Mouse (Mus musculus): ENCODE results near the gene Fscn1. TPM values are rescaled to one million over a fixed set of nuclear protein-coding genes. Genes with fewer than 3 reads are reported as not detected.

Fscn1 gene
- 201 and 205 TPM in 2 replicates for polyA plus RNA-seq (2016; fragmentation: Nextera tagmentation; extraction: Ambion mirVana)

DNA sequence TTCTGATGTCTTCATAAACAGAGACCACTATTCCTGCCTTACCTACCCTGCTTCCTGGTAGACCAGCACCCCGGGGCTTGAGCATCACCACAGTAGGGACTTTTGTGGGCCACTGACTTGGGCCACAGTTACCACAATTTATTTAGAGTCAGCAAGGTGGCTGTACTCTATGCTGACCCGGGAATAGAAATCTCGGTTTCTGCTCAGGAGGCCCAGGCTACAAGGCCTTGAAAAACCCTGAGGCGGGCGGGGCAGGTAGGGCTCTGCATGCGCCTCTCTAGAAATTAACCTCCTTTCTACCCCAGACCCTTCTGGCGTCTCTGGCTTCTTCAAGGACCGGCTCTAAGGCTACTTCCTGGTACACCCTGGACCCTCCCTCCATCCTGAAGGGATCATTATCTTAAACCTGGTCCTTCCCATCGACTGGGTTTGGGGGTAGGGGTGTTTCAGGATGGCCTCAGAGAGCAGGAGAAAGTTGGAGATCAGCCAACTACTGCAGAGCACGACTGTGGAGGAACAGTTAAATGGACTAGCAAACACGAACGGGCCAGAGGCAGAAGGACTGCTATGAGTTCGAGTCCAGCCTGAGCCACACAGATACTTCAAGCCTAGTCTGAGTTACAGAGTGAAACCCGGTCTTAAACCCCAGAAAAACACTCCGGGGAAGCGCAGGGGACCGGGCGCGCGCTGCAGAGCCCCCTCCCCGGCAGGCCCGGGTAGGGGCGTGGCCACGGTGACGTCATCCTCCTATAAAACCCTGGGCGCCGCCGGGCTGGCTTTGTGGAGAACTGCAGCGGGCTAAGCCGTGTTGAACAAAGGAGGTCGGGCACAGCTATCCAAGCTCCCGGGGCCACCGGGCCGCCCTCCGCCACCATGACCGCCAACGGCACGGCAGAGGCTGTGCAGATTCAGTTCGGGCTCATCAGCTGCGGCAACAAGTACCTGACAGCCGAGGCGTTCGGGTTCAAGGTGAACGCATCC, at the start of gene Fscn1:
Gene Fscn1, plus strand, starts transcription at position 768 of the 981 bp plus-strand sequence.
- Histone ChIP-seq H3K4me3 (peak within 1 kb of the TSS; percentile 79), H3K36me3 (no peaks in the 10 kb centered on the region), H3K4me1 (replicated peaks) (peaks cover 36% of the 10 kb centered on the region), H3K27ac (ENCODE audit: poor library complexity, severe bottlenecking) (peak within 1 kb of the TSS; percentile 82), H3K9me3 (replicated peaks) (no peaks in the 10 kb centered on the region), H3K27me3 (replicated peaks) (peaks cover 7% of the 10 kb centered on the region; the same call in 1 of the 2 replicates), H3K9ac (peak within 1 kb of the TSS; percentile 95), H3K4me2 (peak within 1 kb of the TSS; percentile 83)
- ATAC-seq (ENCODE audit: insufficient number of reproducible peaks, low FRiP score) = peak; percentile 66
- 9% methylated on average over 44 of the region's 44 CpGs for WGBS

DNA sequence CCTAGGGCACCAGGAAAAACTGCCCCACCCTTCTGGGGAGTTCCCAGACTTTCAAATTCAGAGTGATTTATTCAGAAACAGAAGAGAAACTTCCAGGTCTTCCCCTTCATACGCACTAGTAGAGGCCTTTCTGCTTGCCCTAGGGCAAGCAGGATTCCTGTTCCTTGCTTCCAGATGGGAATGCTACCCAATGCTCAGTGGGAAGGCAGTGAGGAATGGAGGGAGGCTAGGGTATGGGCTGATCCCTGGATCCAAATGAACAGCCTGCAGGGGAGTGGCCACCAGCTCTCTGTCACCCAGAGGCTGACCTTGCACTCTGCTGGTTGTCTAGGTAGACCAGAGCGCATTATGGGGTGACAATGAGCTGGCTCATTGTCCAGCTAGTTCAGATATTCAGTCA, 48.5 kb upstream of the Fscn1 start:
- Histone ChIP-seq H3K4me1 (replicated peaks) (peaks cover 36% of the 10 kb centered on the region), H3K9me3 (replicated peaks) (no peaks in the 10 kb centered on the region), H3K4me3 (no peak overlapping the region), H3K9ac (no peak overlapping the region), H3K27ac (ENCODE audit: poor library complexity, severe bottlenecking) (no peak overlapping the region), H3K27me3 (replicated peaks) (no peaks in the 10 kb centered on the region), H3K36me3 (no peaks in the 10 kb centered on the region), H3K4me2 (no peak overlapping the region)
- ATAC-seq (ENCODE audit: insufficient number of reproducible peaks, low FRiP score) = no peak
- 82% methylated on average over 2 of the region's 2 CpGs for WGBS

DNA sequence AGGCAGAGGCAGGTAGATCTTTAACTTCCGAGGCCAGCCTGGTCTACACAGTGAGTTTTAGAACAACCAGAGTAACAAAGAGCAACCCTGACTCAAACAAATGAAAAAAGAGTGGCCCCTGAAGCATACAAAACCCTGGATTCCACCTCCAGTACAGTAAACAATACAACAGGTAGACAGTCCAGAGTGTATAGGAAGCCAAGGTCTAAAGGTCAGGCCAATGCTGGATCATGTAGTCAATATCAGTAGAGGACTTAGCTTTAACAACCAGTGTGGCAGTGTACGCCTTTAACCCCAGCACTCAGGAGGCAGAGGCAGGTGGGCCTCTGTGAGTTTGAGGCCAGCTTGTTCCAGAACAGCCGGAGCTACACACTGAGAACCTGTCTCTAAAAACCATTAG, 47.8 kb upstream of the Fscn1 start:
- H3K27me3 ChIP-seq (replicated peaks) = no peaks in the 10 kb centered on the region
- H3K4me1 ChIP-seq (replicated peaks) = peaks cover 32% of the 10 kb centered on the region
- H3K4me3 ChIP-seq = no peak overlapping the region
- no peak for ATAC-seq (ENCODE audit: insufficient number of reproducible peaks, low FRiP score)
- H3K9me3 ChIP-seq (replicated peaks) = no peaks in the 10 kb centered on the region
- WGBS = 84% methylated on average over 3 of the region's 3 CpGs
- H3K27ac ChIP-seq (ENCODE audit: poor library complexity, severe bottlenecking) = no peak overlapping the region
- no peak overlapping the region for H3K4me2 ChIP-seq
- H3K36me3 ChIP-seq = no peaks in the 10 kb centered on the region
- H3K9ac ChIP-seq = no peak overlapping the region

DNA sequence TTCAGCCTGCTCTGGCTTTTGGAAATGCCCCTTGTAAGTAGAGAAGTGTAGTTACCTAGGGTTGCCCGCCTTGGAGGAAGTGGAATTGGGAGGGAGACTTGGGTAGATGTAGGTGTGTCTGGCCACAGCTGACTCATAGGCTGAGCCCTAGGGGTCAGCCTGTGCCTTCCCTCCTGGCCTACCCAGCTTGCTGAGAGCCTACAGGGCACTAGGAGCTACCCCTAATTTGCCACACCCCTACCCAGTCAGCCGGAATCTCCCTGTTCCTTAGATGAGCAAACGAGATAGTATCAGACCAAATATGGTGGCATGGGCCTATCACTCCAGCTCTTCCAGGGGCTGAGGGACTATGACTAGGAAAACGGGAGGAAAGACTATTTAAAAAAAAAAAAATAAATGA, 47.4 kb upstream of the Fscn1 start:
- H3K27me3 ChIP-seq (replicated peaks) = no peaks in the 10 kb centered on the region
- no peak overlapping the region for H3K4me3 ChIP-seq
- peaks cover 27% of the 10 kb centered on the region for H3K4me1 ChIP-seq (replicated peaks)
- H3K27ac ChIP-seq (ENCODE audit: poor library complexity, severe bottlenecking) = no peak overlapping the region
- WGBS = 72% methylated on average over 4 of the region's 4 CpGs
- H3K9me3 ChIP-seq (replicated peaks) = no peaks in the 10 kb centered on the region
- H3K4me2 ChIP-seq = no peak overlapping the region
- no peak for ATAC-seq (ENCODE audit: insufficient number of reproducible peaks, low FRiP score)
- no peak overlapping the region for H3K9ac ChIP-seq
- H3K36me3 ChIP-seq = no peaks in the 10 kb centered on the region

DNA sequence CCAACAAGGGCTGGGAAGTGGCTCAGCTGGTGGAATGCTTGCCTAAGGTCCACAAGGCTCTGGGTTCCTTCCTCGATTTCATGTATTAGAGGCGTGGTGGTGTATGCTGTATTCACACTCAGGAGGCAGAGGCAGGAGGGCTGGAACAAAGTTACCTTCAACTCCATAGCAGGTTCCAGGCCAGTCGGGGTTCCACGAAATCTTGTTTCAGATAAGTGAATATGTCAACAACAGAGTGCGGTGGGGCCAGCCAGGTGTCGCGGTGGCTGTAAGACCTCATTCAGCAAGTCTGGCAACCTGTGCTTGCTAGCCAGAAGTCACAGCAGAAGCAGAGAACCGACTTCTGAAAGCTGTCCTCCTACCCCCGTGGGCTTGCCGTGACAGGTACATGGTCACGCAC, 44.9 kb upstream of the Fscn1 start:
- no peak for ATAC-seq (ENCODE audit: insufficient number of reproducible peaks, low FRiP score)
- Histone ChIP-seq H3K9me3 (replicated peaks) (no peaks in the 10 kb centered on the region), H3K4me2 (no peak overlapping the region), H3K27ac (ENCODE audit: poor library complexity, severe bottlenecking) (no peak overlapping the region), H3K36me3 (no peaks in the 10 kb centered on the region), H3K27me3 (replicated peaks) (no peaks in the 10 kb centered on the region), H3K9ac (no peak overlapping the region), H3K4me3 (no peak overlapping the region), H3K4me1 (replicated peaks) (peaks cover 2% of the 10 kb centered on the region)
- WGBS = 72% methylated on average over 11 of the region's 11 CpGs

DNA sequence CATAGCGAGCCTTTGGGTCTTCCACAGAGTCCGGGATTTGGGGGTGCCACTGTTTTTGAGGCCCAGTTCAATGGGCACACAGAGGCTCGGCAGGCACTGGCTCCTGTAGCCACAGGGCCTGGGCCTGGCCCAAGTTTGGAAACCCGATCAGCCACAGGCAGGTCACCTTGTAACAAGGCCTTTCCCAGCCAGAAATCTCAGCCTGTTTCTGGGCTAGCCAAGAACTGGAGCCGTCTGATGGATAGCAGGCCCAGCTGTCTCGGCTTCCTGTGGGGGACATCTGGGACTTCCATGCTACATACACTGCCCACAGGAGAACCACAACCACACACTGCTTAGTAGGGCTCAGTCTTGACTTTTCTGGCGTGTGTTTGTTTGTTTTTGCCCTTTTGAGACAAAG, 43.5 kb upstream of the Fscn1 start:
- peaks cover 11% of the 10 kb centered on the region for H3K4me1 ChIP-seq (replicated peaks)
- no peaks in the 10 kb centered on the region for H3K27me3 ChIP-seq (replicated peaks)
- no peak for ATAC-seq (ENCODE audit: insufficient number of reproducible peaks, low FRiP score)
- no peaks in the 10 kb centered on the region for H3K36me3 ChIP-seq
- no peaks in the 10 kb centered on the region for H3K9me3 ChIP-seq (replicated peaks)
- H3K4me2 ChIP-seq = no peak overlapping the region
- no peak overlapping the region for H3K9ac ChIP-seq
- H3K4me3 ChIP-seq = no peak overlapping the region
- WGBS = 60% methylated on average over 7 of the region's 7 CpGs
- no peak overlapping the region; the same call in 1 of the 2 replicates for H3K27ac ChIP-seq (ENCODE audit: poor library complexity, severe bottlenecking)

DNA sequence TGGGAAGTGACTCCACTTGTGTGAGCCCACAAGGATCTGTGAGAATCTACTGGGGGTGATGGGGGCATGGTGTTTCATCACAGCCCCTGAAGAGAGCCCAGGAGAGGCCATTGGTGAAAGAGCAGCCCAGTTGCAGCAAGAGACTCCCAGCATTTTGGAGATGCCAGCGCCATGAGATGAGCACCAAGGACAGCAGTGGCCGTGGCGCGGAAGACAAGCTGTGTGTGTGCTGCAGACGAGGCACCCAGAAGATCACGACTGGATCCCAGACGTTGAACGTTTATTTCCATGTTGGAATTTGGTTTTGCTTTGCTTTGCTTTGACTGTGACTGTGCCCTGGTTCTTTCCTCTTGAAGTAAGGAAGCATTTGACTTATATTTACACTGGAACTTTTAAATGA, 42.7 kb upstream of the Fscn1 start:
- Histone ChIP-seq H3K36me3 (no peaks in the 10 kb centered on the region), H3K27ac (ENCODE audit: poor library complexity, severe bottlenecking) (no peak overlapping the region), H3K27me3 (replicated peaks) (no peaks in the 10 kb centered on the region), H3K4me2 (no peak overlapping the region), H3K9ac (no peak overlapping the region), H3K4me1 (replicated peaks) (peaks cover 12% of the 10 kb centered on the region), H3K4me3 (no peak overlapping the region), H3K9me3 (replicated peaks) (no peaks in the 10 kb centered on the region)
- 85% methylated on average over 8 of the region's 8 CpGs for WGBS
- no peak for ATAC-seq (ENCODE audit: insufficient number of reproducible peaks, low FRiP score)

DNA sequence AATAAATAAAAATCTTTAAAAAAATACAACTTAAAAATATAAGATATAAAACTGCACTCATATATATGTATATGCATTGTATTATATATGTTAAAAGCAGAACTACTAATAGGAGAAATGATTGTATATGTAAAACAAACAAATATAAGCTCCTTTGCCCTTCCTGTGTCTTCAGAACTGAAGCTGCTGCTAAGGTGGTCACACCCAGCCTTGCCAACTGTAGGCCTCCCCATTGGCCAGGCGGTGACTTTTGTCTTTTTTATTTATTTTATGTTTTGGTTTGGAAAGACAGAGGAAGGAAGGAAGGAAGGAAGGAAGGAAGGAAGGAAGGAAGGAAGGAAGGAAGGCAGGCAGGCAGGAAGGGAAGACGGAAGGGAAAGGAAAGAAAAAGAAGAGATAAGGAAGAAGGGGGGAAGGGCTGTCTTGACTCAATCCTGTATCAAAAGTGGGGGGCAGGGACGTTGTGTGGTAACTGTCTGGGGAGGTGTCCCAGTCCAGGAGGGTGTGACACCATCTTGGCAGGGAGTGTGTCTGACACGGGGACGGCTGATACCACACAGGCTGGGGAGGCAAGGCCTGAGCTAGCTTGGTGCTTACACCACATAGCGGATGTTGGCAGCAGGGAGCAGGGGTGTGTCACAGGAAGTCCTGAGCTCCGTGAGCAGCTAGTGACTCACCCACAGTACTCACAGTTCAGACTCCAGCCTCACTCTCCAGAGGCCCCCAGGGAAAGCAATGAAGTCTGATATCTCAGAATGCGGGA, 39.7 kb upstream of the Fscn1 start:
- H3K4me2 ChIP-seq = peak overlapping the region; percentile 20
- H3K27me3 ChIP-seq (replicated peaks) = no peaks in the 10 kb centered on the region
- H3K4me3 ChIP-seq = no peak overlapping the region
- peak; percentile 93 for ATAC-seq (ENCODE audit: insufficient number of reproducible peaks, low FRiP score)
- peak overlapping the region; percentile 78 for H3K27ac ChIP-seq (ENCODE audit: poor library complexity, severe bottlenecking)
- H3K9ac ChIP-seq = no peak overlapping the region
- H3K9me3 ChIP-seq (replicated peaks) = no peaks in the 10 kb centered on the region
- H3K4me1 ChIP-seq (replicated peaks) = peaks cover 21% of the 10 kb centered on the region
- 18% methylated on average over 8 of the region's 8 CpGs for WGBS
- H3K36me3 ChIP-seq = no peaks in the 10 kb centered on the region

DNA sequence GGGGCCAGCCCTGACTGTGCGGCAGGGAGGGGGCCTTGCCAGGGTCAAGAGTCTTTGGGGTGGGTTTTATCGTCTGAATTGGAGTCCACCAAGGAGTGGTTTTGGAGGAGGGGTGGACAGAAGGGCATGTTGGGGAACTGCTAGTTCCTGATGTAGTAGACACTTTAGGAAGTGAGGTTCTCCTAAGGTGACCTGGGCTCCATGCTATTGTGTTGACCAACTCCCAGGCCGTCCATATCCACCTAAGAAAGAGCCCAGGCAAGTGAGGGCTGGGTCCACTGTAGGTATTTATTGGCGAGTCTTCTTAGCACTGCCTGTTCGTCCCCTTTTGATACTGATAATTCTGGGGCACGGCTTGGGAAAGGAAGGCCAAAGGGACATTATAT, 39.1 kb upstream of the Fscn1 start:
- H3K4me2 ChIP-seq = peak overlapping the region; percentile 20
- no peaks in the 10 kb centered on the region for H3K9me3 ChIP-seq (replicated peaks)
- H3K9ac ChIP-seq = peak overlapping the region; percentile 5; the same call in 1 of the 2 replicates
- H3K36me3 ChIP-seq = no peaks in the 10 kb centered on the region
- H3K4me3 ChIP-seq = no peak overlapping the region
- H3K27me3 ChIP-seq (replicated peaks) = no peaks in the 10 kb centered on the region
- 47% methylated on average over 6 of the region's 6 CpGs for WGBS
- no peak for ATAC-seq (ENCODE audit: insufficient number of reproducible peaks, low FRiP score)
- H3K4me1 ChIP-seq (replicated peaks) = peaks cover 26% of the 10 kb centered on the region
- H3K27ac ChIP-seq (ENCODE audit: poor library complexity, severe bottlenecking) = peak overlapping the region; percentile 78

DNA sequence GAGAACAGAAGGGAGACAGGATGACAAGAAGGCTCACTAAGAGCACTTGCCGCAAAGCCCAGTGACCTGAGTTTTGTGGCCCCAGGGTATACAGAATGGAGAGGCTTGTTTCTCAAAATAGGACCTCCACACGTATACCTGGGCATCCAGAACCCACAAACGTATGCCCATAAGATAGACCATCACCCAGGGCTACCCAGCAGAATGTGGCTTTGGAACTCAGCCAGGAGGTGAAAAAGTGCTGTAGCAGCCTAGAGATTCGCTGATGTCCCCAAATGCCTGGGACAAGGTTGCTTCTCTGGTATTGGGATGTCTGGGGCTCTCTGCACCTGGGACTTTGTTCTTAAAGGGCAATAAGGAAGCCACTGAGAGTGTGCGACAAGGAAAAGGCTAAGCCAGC, 37.9 kb upstream of the Fscn1 start:
- Histone ChIP-seq H3K4me1 (replicated peaks) (peaks cover 38% of the 10 kb centered on the region), H3K9me3 (replicated peaks) (no peaks in the 10 kb centered on the region), H3K27me3 (replicated peaks) (no peaks in the 10 kb centered on the region), H3K4me3 (no peak overlapping the region), H3K27ac (ENCODE audit: poor library complexity, severe bottlenecking) (no peak overlapping the region), H3K4me2 (no peak overlapping the region), H3K9ac (no peak overlapping the region), H3K36me3 (no peaks in the 10 kb centered on the region)
- ATAC-seq (ENCODE audit: insufficient number of reproducible peaks, low FRiP score) = no peak
- 88% methylated on average over 5 of the region's 5 CpGs for WGBS

DNA sequence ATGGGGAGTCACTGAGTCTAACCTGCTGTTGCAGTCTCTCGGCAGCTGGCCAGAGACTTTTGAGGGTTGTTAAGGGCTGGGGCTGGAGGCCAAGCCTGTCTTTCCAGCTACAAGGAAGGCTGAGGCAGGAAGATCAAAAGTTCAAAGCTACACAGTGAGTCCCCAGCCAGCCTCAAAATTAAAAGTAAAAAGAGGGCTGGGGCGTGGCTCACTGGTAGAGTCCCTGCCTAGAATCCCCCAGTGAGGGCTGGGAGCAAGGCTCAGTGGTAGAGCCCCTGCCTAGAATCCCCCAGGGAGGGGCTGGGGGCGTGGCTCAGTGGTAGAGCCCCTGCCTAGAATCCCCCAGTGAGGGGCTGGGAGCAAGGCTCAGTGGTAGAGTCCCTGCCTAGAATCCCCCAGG, 36.4 kb upstream of the Fscn1 start:
- Histone ChIP-seq H3K4me1 (replicated peaks) (peaks cover 50% of the 10 kb centered on the region), H3K4me3 (no peak overlapping the region)
- ATAC-seq (ENCODE audit: insufficient number of reproducible peaks, low FRiP score) = no peak

More for the DNA sequence above, 36.4 kb upstream of the Fscn1 start:
- H3K9ac ChIP-seq = no peak overlapping the region
- no peaks in the 10 kb centered on the region for H3K36me3 ChIP-seq
- H3K4me2 ChIP-seq = no peak overlapping the region
- H3K9me3 ChIP-seq (replicated peaks) = no peaks in the 10 kb centered on the region
- no peak overlapping the region for H3K27ac ChIP-seq (ENCODE audit: poor library complexity, severe bottlenecking)
- no peaks in the 10 kb centered on the region for H3K27me3 ChIP-seq (replicated peaks)
- WGBS = 80% methylated on average over 3 of the region's 3 CpGs

All from heart, embryonic 12.5 days (tissue).